Mouse (Mus musculus) G1E (cell line): Measurements from ENCODE around the gene Ap3b1.

Experiments
- CTCF ChIP-seq: IDR thresholded peaks from 2 replicates; pipeline ENCODE4 v1.5.1; 2012; ENCODE audit warnings: low read depth, low read length, inconsistent platforms, mixed read lengths
- GATA1 ChIP-seq: IDR thresholded peaks from 2 replicates; pipeline ENCODE4 v1.6.1; 2012; ENCODE audit warnings: borderline replicate concordance, low read length, inconsistent platforms, mixed read lengths

- TF ChIP-seq CTCF, result no peak
- no peak for TF ChIP-seq GATA1
Measured at GRCm38 (mm10) chr13:94381829-94382675, 23.3 kb downstream of the Ap3b1 start.
